Mouse (Mus musculus) right cerebral cortex, adult 18-20 months (tissue): ENCODE measurements around the gene Hmga2.

Experiments used
- DNase-seq: peaks from one replicate; pipeline ENCODE4 v3.0.0; 2022; ENCODE audit warnings: mixed read lengths

Gene Hmga2

GRCm38 (mm10) chr10:120475601-120476515 is at the start of gene Hmga2:
TSS of gene Hmga2 (minus strand) at chr10:120476469.
- no peak for DNase-seq

GRCm38 (mm10) chr10:120522959-120523358 is 46.7 kb upstream of the Hmga2 start:
- DNase-seq, result no peak

GRCm38 (mm10) chr10:120521912-120522575 is 45.8 kb upstream of the Hmga2 start:
- no peak for DNase-seq

GRCm38 (mm10) chr10:120516311-120516710 is 40.0 kb upstream of the Hmga2 start:
- DNase-seq, result no peak

- DNase-seq, result no peak
Observed at GRCm38 (mm10) chr10:120513721-120514120, 37.5 kb upstream of the Hmga2 start.

- DNase-seq, result no peak
Observed at GRCm38 (mm10) chr10:120512946-120513345, 36.7 kb upstream of the Hmga2 start.

GRCm38 (mm10) chr10:120512121-120512520 is 35.9 kb upstream of the Hmga2 start:
- no peak for DNase-seq

- DNase-seq, result no peak
Observed at GRCm38 (mm10) chr10:120503959-120504358, 27.7 kb upstream of the Hmga2 start.

- DNase-seq, result no peak
Observed at GRCm38 (mm10) chr10:120500794-120501193, 24.5 kb upstream of the Hmga2 start.

- no peak for DNase-seq
Observed at GRCm38 (mm10) chr10:120498086-120498485, 21.8 kb upstream of the Hmga2 start.

- DNase-seq, result no peak
Observed at GRCm38 (mm10) chr10:120494653-120495052, 18.4 kb upstream of the Hmga2 start.

- DNase-seq, result no peak
Observed at GRCm38 (mm10) chr10:120491477-120491876, 15.2 kb upstream of the Hmga2 start.

GRCm38 (mm10) chr10:120489611-120490010 is 13.3 kb upstream of the Hmga2 start:
- no peak for DNase-seq

GRCm38 (mm10) chr10:120488526-120488925 is 12.3 kb upstream of the Hmga2 start:
- DNase-seq, result no peak

GRCm38 (mm10) chr10:120487881-120488280 is 11.6 kb upstream of the Hmga2 start:
- no peak for DNase-seq

- no peak for DNase-seq
Observed at GRCm38 (mm10) chr10:120485461-120485860, 9.2 kb upstream of the Hmga2 start.

GRCm38 (mm10) chr10:120484144-120484543 is 7.9 kb upstream of the Hmga2 start:
- no peak for DNase-seq

GRCm38 (mm10) chr10:120478164-120478563 is 1.9 kb upstream of the Hmga2 start:
- DNase-seq, result no peak

GRCm38 (mm10) chr10:120477501-120477900 is 1.2 kb upstream of the Hmga2 start:
- DNase-seq, result no peak

GRCm38 (mm10) chr10:120476516-120477336 is 457 bp upstream of the Hmga2 start:
- no peak for DNase-seq

- DNase-seq, result no peak
Observed at GRCm38 (mm10) chr10:120475041-120475541, 1.2 kb downstream of the Hmga2 start.

GRCm38 (mm10) chr10:120474301-120474700 is 2.0 kb downstream of the Hmga2 start:
- DNase-seq, result peak; percentile 2

- no peak for DNase-seq
Observed at GRCm38 (mm10) chr10:120473218-120473617, 3.1 kb downstream of the Hmga2 start.
